Mouse (Mus musculus): ENCODE results near the gene F11. TPM values are rescaled to one million over a fixed set of nuclear protein-coding genes. Genes with fewer than 3 reads are reported as not detected.

The F11 gene
- polyA plus RNA-seq, 1 experiment: not detected

DNA sequence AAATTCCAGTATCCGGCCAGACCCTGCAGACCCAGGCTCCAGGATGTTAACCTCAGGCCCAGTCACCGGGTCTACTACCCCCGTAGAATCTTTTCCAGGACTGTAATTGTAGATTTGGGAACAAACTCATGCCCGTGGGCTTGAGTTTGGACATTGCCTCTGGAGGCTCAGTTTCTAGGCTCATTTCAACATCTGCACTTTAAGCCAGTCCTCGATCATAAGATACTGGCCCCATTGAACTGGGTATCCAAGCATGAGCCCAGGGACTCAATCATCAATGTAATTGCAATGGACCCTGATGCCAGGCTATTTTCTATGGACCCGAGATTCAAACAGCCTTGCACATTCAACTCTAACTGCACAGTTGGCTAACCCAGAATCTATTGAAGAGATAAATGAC is 33.4 kb upstream of the F11 start:
- no peak overlapping the region for H3K27ac ChIP-seq (ENCODE audit: insufficient read depth, low read length)
- H3K9me3 ChIP-seq (replicated peaks; ENCODE audit: control insufficient read depth, insufficient read depth, low read length, poor library complexity, severe bottlenecking): peaks cover 9% of the 10 kb centered on the region; the same call in 1 of the 2 replicates
- no peak for TF ChIP-seq POLR2A (IDR thresholded peaks at IDR 0.05; ENCODE audit: insufficient read depth, low read length)
- no peak for TF ChIP-seq EP300 (IDR thresholded peaks at IDR 0.05; ENCODE audit: insufficient read depth, low read depth, low read length)
- TF ChIP-seq CTCF (IDR thresholded peaks at IDR 0.05; ENCODE audit: low read depth, low read length): no peak
- H3K36me3 ChIP-seq (ENCODE audit: control insufficient read depth, insufficient read depth, low read length, poor library complexity, severe bottlenecking): no peaks in the 10 kb centered on the region
- H3K27me3 ChIP-seq (ENCODE audit: control insufficient read depth, insufficient read depth, low read length, poor library complexity, severe bottlenecking): no peaks in the 10 kb centered on the region
- H3K4me1 ChIP-seq (ENCODE audit: control insufficient read depth, insufficient read depth, low read length): no peaks in the 10 kb centered on the region
- no peak overlapping the region for H3K9ac ChIP-seq (ENCODE audit: low read depth, poor library complexity, severe bottlenecking)
- H3K4me3 ChIP-seq (ENCODE audit: low read depth, low read length): no peak overlapping the region

DNA sequence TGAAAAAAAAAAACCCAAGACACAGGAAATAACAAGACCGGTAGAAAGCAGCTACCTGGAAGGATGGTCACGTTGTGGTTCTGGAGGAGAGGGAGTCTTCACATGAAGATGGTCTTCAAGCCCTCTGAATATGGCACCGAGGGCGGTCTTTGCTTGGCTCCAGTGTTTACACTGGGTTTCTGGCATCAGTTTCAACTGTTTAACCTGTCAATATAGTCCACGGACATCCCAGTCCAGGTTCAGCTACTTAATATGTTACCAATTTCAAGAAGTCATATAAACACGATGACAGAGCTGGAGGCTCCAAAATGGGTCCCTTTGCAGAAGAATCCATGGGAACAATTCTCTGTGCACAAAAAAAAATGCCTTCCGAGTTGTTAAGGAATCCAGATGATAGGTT is 32.9 kb upstream of the F11 start, which contains the start of gene Klkb1:
Klkb1 (minus strand) TSS at position 173 of the 400 bp plus-strand sequence.
- Histone ChIP-seq H3K27ac (ENCODE audit: insufficient read depth, low read length) (no peak within 1 kb of the TSS), H3K4me1 (ENCODE audit: control insufficient read depth, insufficient read depth, low read length) (no peaks in the 10 kb centered on the region), H3K4me3 (ENCODE audit: low read depth, low read length) (no peak within 1 kb of the TSS), H3K9me3 (replicated peaks; ENCODE audit: control insufficient read depth, insufficient read depth, low read length, poor library complexity, severe bottlenecking) (peaks cover 9% of the 10 kb centered on the region; the same call in 1 of the 2 replicates), H3K27me3 (ENCODE audit: control insufficient read depth, insufficient read depth, low read length, poor library complexity, severe bottlenecking) (no peaks in the 10 kb centered on the region), H3K36me3 (ENCODE audit: control insufficient read depth, insufficient read depth, low read length, poor library complexity, severe bottlenecking) (no peaks in the 10 kb centered on the region), H3K9ac (ENCODE audit: low read depth, poor library complexity, severe bottlenecking) (no peak within 1 kb of the TSS)
- TF ChIP-seq EP300 (IDR thresholded peaks at IDR 0.05; ENCODE audit: insufficient read depth, low read depth, low read length) (no peak), POLR2A (IDR thresholded peaks at IDR 0.05; ENCODE audit: insufficient read depth, low read length) (no peak), CTCF (IDR thresholded peaks at IDR 0.05; ENCODE audit: low read depth, low read length) (no peak)

DNA sequence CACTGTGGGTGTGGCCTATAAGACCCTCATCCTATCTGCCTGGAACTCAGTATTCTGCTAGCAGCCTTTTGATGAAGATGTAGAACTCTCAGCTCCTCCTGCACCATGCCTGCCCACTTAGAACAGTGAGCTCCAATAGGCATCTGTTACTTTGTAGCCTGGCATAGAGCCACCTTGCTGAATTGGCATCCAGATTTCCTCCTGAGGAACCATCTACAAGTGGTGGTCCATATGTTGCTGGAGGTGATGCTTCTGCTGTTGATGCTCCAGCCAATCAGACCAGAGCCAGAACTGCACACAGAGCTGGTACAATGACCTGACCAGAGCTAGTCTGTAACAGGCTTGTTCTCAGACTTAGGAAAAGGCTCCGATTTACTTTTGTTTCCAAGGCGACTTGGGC is 30.0 kb upstream of the F11 start:
- no peaks in the 10 kb centered on the region for H3K4me1 ChIP-seq (ENCODE audit: control insufficient read depth, insufficient read depth, low read length)
- peaks cover 9% of the 10 kb centered on the region; the same call in 1 of the 2 replicates for H3K9me3 ChIP-seq (replicated peaks; ENCODE audit: control insufficient read depth, insufficient read depth, low read length, poor library complexity, severe bottlenecking)
- no peaks in the 10 kb centered on the region for H3K36me3 ChIP-seq (ENCODE audit: control insufficient read depth, insufficient read depth, low read length, poor library complexity, severe bottlenecking)
- no peak overlapping the region for H3K4me3 ChIP-seq (ENCODE audit: low read depth, low read length)
- no peak for TF ChIP-seq EP300 (IDR thresholded peaks at IDR 0.05; ENCODE audit: insufficient read depth, low read depth, low read length)
- TF ChIP-seq CTCF (IDR thresholded peaks at IDR 0.05; ENCODE audit: low read depth, low read length): no peak
- no peak for TF ChIP-seq POLR2A (IDR thresholded peaks at IDR 0.05; ENCODE audit: insufficient read depth, low read length)
- H3K27ac ChIP-seq (ENCODE audit: insufficient read depth, low read length): no peak overlapping the region
- H3K9ac ChIP-seq (ENCODE audit: low read depth, poor library complexity, severe bottlenecking): no peak overlapping the region
- H3K27me3 ChIP-seq (ENCODE audit: control insufficient read depth, insufficient read depth, low read length, poor library complexity, severe bottlenecking): no peaks in the 10 kb centered on the region

DNA sequence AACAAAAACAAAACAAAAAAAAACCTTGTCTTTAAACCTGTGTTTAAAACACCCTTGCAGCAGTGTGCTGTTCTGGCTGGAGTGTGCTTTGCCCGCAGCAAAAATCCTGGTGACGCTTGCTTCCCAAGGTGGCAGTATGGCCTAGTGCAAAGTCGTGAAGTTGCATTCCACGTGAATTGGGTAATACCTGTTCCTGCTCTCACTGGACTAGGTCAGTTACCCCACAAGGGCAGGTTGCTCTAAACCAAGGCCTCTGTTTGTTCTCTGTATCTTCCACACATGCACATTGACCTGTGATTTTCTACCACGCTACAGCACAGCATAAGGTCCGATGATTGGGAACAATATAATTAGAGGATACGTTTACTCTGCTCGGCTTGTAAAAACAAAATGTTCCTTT is 19.8 kb upstream of the F11 start:
- no peak overlapping the region for H3K4me3 ChIP-seq (ENCODE audit: low read depth, low read length)
- no peaks in the 10 kb centered on the region; the same call in 1 of the 2 replicates for H3K27me3 ChIP-seq (ENCODE audit: control insufficient read depth, insufficient read depth, low read length, poor library complexity, severe bottlenecking)
- no peaks in the 10 kb centered on the region for H3K9me3 ChIP-seq (replicated peaks; ENCODE audit: control insufficient read depth, insufficient read depth, low read length, poor library complexity, severe bottlenecking)
- no peak overlapping the region for H3K27ac ChIP-seq (ENCODE audit: insufficient read depth, low read length)
- H3K9ac ChIP-seq (ENCODE audit: low read depth, poor library complexity, severe bottlenecking): no peak overlapping the region
- no peaks in the 10 kb centered on the region for H3K36me3 ChIP-seq (ENCODE audit: control insufficient read depth, insufficient read depth, low read length, poor library complexity, severe bottlenecking)
- TF ChIP-seq POLR2A (IDR thresholded peaks at IDR 0.05; ENCODE audit: insufficient read depth, low read length) (no peak), CTCF (IDR thresholded peaks at IDR 0.05; ENCODE audit: low read depth, low read length) (no peak), EP300 (IDR thresholded peaks at IDR 0.05; ENCODE audit: insufficient read depth, low read depth, low read length) (no peak)
- no peaks in the 10 kb centered on the region for H3K4me1 ChIP-seq (ENCODE audit: control insufficient read depth, insufficient read depth, low read length)

DNA sequence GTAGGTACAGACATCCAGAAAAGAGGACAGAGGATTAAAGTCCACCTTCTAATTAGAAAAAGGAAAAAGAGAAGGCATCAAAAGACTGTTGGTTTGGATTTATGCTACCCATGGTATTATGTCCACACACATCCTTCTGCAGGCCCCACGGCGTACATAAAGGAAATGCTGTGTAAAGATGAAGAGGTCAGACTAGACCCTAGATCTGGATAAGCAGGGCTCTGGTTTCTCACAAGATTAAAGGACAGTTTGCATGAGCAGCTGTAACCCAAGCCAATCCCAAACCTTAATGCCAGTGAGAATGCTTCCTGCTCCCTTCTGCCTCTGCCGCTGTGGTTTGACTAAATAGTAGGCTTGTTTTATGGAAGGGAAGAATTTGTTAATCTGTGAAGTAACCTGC is 15.6 kb upstream of the F11 start:
- no peaks in the 10 kb centered on the region for H3K9me3 ChIP-seq (replicated peaks; ENCODE audit: control insufficient read depth, insufficient read depth, low read length, poor library complexity, severe bottlenecking)
- no peak overlapping the region for H3K27ac ChIP-seq (ENCODE audit: insufficient read depth, low read length)

DNA sequence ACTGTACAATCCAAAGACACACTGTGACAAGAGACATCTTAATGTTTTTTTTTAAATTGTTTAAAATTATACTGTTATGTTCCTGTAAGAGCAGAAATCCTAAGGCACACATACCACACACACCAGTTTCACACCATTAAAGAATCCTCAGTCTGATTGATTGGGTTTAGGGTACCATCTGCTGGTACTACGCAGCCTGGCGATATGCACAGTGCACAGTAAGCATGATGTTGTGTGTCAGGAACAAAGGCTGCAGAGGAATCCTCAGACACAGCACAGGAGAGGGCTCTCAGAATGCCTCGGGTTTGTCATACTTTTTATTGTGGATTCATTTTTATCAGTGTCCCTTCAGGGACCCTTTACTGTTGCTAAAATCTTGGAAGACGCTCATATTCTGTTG is 12.5 kb upstream of the F11 start:
- no peak overlapping the region for H3K4me3 ChIP-seq (ENCODE audit: low read depth, low read length)
- TF ChIP-seq POLR2A (IDR thresholded peaks at IDR 0.05; ENCODE audit: insufficient read depth, low read length) (no peak), CTCF (IDR thresholded peaks at IDR 0.05; ENCODE audit: low read depth, low read length) (no peak), EP300 (IDR thresholded peaks at IDR 0.05; ENCODE audit: insufficient read depth, low read depth, low read length) (no peak)
- H3K27me3 ChIP-seq (ENCODE audit: control insufficient read depth, insufficient read depth, low read length, poor library complexity, severe bottlenecking): 0 out of 2 replicates have a peak, but pooled peaks cover 1% of the 10 kb centered on the region

More for the DNA sequence above, 15.6 kb upstream of the F11 start:
- Histone ChIP-seq H3K27me3 (ENCODE audit: control insufficient read depth, insufficient read depth, low read length, poor library complexity, severe bottlenecking) (no peaks in the 10 kb centered on the region; the same call in 1 of the 2 replicates), H3K9ac (ENCODE audit: low read depth, poor library complexity, severe bottlenecking) (no peak overlapping the region), H3K36me3 (ENCODE audit: control insufficient read depth, insufficient read depth, low read length, poor library complexity, severe bottlenecking) (no peaks in the 10 kb centered on the region), H3K4me1 (ENCODE audit: control insufficient read depth, insufficient read depth, low read length) (no peaks in the 10 kb centered on the region), H3K4me3 (ENCODE audit: low read depth, low read length) (no peak overlapping the region)
- TF ChIP-seq CTCF (IDR thresholded peaks at IDR 0.05; ENCODE audit: low read depth, low read length) (no peak), EP300 (IDR thresholded peaks at IDR 0.05; ENCODE audit: insufficient read depth, low read depth, low read length) (no peak), POLR2A (IDR thresholded peaks at IDR 0.05; ENCODE audit: insufficient read depth, low read length) (no peak)

More for the DNA sequence above, 12.5 kb upstream of the F11 start:
- H3K36me3 ChIP-seq (ENCODE audit: control insufficient read depth, insufficient read depth, low read length, poor library complexity, severe bottlenecking): no peaks in the 10 kb centered on the region
- H3K4me1 ChIP-seq (ENCODE audit: control insufficient read depth, insufficient read depth, low read length): no peaks in the 10 kb centered on the region
- H3K27ac ChIP-seq (ENCODE audit: insufficient read depth, low read length): no peak overlapping the region
- no peaks in the 10 kb centered on the region for H3K9me3 ChIP-seq (replicated peaks; ENCODE audit: control insufficient read depth, insufficient read depth, low read length, poor library complexity, severe bottlenecking)
- no peak overlapping the region for H3K9ac ChIP-seq (ENCODE audit: low read depth, poor library complexity, severe bottlenecking)
